Mouse (Mus musculus): ENCODE results near the gene Gm2916. TPM values are rescaled to one million over a fixed set of nuclear protein-coding genes. Genes with fewer than 3 reads are reported as not detected.
"Not testable (repeated sequence)": the region's sequence is repeated elsewhere in the genome, so short reads cannot be mapped to it uniquely, and the experiment has no call there.

The Gm2916 gene
- total RNA-seq (2015), result not detected in 2 replicates
- total RNA-seq (2017), result not detected in 2 replicates

DNA sequence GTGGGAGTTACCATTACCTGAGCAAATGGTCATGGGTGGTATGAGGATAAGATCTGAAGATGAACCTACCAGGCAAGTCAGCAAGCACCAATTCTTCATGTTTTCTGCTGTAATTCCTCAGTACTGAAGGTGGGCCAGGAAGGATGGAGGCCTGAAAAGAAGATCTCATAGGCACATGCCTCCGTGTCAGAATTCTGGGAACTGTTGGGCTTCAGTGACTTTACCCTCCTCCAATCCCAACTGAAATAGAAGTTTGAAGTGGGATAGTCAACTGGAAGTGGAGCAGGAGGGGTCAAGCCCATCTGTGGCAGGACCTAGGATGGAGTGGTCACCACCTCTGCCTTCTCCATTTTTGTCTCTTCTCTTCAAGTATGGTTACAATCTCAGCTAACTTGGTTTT is at the start of gene Gm2916:
Gene Gm2916 (plus strand): TSS at position 301 of the 400 bp plus-strand sequence.
- not testable (repeated sequence) for ATAC-seq (replicated peaks; ENCODE audit: poor library complexity)

DNA sequence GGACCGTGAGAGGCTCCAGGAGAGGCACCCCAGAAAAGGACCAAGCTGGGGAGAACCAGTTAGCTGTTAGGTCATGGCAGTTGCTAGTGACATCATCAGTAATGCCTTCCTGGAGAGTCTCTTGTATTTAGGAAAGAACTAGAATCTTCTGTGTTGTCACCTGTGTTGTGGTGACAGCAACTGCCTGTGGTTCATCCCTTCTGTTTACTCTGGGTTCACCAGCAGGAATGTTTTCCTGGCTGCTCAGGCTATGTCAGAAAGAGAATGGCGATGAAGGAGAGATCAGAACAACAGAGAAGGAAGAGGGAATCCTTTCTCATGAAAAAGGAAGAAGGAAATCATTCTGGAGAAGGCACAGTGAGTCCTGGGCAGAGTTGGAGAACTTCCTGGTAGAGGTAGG is 38.0 kb upstream of the Gm2916 start, which contains the start of gene Gm3033:
Gene Gm3033 (plus strand): TSS at position 301 of the 400 bp plus-strand sequence.
- ATAC-seq (replicated peaks; ENCODE audit: poor library complexity), result not testable (repeated sequence)

DNA sequence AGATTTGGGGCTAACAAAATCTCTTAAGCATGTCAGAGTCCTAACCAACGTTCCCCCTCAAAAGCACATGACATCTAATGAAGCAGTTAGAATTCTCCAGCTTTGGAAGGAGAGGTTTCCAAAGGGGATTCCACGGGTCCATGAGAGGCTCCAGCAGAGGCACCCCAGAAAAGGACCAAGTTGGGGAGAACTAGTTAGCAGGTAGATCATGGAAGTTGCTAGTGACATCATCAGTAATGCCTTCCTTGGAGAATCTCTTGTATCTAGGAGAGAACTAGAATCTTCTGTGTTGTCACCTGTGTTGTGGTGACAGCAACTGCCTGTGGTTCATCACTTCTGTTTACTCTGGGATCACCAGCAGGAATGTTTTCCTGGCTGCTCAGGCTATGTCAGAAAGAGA is 47.5 kb downstream of the Gm2916 start, which contains the start of gene Gm3029:
Gene Gm3029 (plus strand): TSS at position 301 of the 400 bp plus-strand sequence.
- ATAC-seq (replicated peaks; ENCODE audit: poor library complexity), result not testable (repeated sequence)

DNA sequence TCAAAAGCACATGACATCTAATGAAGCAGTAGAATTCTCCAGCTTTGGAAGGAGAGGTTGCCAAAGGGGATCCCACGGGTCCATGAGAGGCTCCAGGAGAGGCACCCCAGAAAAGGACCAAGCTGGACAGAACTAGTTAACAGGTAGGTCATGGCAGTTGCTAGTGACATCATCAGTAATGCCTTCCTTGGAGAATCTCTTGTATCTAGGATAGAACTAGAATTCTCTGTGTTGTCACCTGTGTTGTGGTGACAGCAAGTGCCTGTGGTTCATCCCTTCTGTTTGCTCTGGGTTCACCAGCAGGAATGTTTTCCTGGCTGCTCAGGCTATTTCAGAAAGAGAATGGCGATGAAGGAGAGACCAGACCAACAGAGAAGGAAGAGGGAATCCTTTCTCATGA is 79.3 kb downstream of the Gm2916 start, which contains the start of gene Gm3095:
Gene Gm3095 (plus strand): TSS at position 301 of the 400 bp plus-strand sequence.
- ATAC-seq (replicated peaks; ENCODE audit: poor library complexity), result not testable (repeated sequence)

Other genes with a start within 250 kb of the Gm2916 start
- not detected in 2 replicates for gene Gm3012, start 249.7 kb upstream of the Gm2916 start, total RNA-seq (2015)
- gene Gm3012, start 249.7 kb upstream of the Gm2916 start, total RNA-seq (2017), result not detected in 2 replicates
- gene Gm3020, start 232.1 kb upstream of the Gm2916 start, total RNA-seq (2015), result not detected in 2 replicates
- not detected in 2 replicates for gene Gm3020, start 232.1 kb upstream of the Gm2916 start, total RNA-seq (2017)
- not detected in 2 replicates for gene Gm3043, start 195.4 kb upstream of the Gm2916 start, total RNA-seq (2015)
- gene Gm3043, start 195.4 kb upstream of the Gm2916 start, total RNA-seq (2017), result not detected in 2 replicates
- not detected in 2 replicates for gene Gm3002, start 74.1 kb upstream of the Gm2916 start, total RNA-seq (2015)
- not detected in 2 replicates for gene Gm3002, start 74.1 kb upstream of the Gm2916 start, total RNA-seq (2017)
- gene Gm3033, start 37.9 kb upstream of the Gm2916 start, total RNA-seq (2015), result not detected in 2 replicates
- gene Gm3033, start 37.9 kb upstream of the Gm2916 start, total RNA-seq (2017), result not detected in 2 replicates
- not detected in 2 replicates for gene Gm3029, start 47.6 kb downstream of the Gm2916 start, total RNA-seq (2015)
- gene Gm3029, start 47.6 kb downstream of the Gm2916 start, total RNA-seq (2017), result not detected in 2 replicates
- gene Gm3095, start 79.4 kb downstream of the Gm2916 start, total RNA-seq (2015), result not detected in 2 replicates
- gene Gm3095, start 79.4 kb downstream of the Gm2916 start, total RNA-seq (2017), result not detected in 2 replicates
- gene Gm3099, start 114.2 kb downstream of the Gm2916 start, total RNA-seq (2015), result not detected in 2 replicates
- gene Gm3099, start 114.2 kb downstream of the Gm2916 start, total RNA-seq (2017), result not detected in 2 replicates
- not detected in 2 replicates for gene Gm5796, start 139.8 kb downstream of the Gm2916 start, total RNA-seq (2015)
- 0.08 TPM in 1 of 2 replicates, not detected in the other for gene Gm5796, start 139.8 kb downstream of the Gm2916 start, total RNA-seq (2017)
- gene Gm3115, start 199.9 kb downstream of the Gm2916 start, total RNA-seq (2015), result not detected in 2 replicates
- gene Gm3115, start 199.9 kb downstream of the Gm2916 start, total RNA-seq (2017), result not detected in 2 replicates
- gene Gm8108, start 226.4 kb downstream of the Gm2916 start, total RNA-seq (2015), result not detected in 2 replicates
- not detected in 2 replicates for gene Gm8108, start 226.4 kb downstream of the Gm2916 start, total RNA-seq (2017)

Data from megakaryocyte progenitor cell, adult 5-6 weeks (primary cell).